Mouse (Mus musculus) thymus, adult 2 months (tissue): ENCODE data around the gene Wrap53.

Source experiments
- CTCF ChIP-seq: fragments of 200-500 bp; IDR thresholded peaks from 2 replicates; pipeline ENCODE4 v1.5.1; 2012; ENCODE audit warnings: mild to moderate bottlenecking, control low read depth, low read length, moderate library complexity, borderline replicate concordance; ENCODE audit not compliant: control insufficient read depth, poor library complexity, insufficient read depth; ENCODE audit errors: extremely low read depth
- POLR2A ChIP-seq: fragments of 200-500 bp; IDR thresholded peaks from 2 replicates; pipeline ENCODE4 v1.6.1; 2012; ENCODE audit warnings: mild to moderate bottlenecking, low read length, control low read depth, moderate library complexity; ENCODE audit not compliant: control insufficient read depth, poor library complexity, insufficient read depth; ENCODE audit errors: extremely low read depth

DNA sequence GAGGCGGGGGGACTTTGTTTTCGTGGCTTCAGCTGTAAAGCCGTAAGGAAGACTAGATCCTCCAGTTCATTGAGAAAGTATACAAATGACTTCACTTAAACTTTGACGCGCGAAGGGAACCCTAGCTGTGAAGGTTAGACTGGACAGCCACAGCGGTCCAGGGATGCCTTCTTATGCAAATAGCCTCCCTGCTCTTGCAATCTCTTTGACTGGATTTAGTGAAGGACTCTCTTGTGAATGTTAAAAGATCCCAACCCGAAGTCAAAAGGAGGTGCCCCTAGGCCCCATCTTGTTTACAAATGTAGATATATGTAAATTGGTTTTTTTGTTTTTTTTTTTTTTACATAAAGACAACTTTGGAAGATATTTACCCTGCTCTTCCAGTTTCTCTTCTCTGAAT lies 1.8 kb upstream of the Wrap53 start:
- TF ChIP-seq CTCF (no peak), POLR2A (no peak)
